Mouse (Mus musculus) embryo, embryonic 10.5 days (tissue): ENCODE measurements around the gene Kalrn.
A peak's percentile ranks its signal among the peaks of the same experiment; 100 is the strongest.

ENCODE experiments used
- DNase-seq: peaks from one replicate; pipeline ENCODE4 v3.0.0-alpha.2; 2015; ENCODE audit warnings: low spot score

The Kalrn gene

DNA sequence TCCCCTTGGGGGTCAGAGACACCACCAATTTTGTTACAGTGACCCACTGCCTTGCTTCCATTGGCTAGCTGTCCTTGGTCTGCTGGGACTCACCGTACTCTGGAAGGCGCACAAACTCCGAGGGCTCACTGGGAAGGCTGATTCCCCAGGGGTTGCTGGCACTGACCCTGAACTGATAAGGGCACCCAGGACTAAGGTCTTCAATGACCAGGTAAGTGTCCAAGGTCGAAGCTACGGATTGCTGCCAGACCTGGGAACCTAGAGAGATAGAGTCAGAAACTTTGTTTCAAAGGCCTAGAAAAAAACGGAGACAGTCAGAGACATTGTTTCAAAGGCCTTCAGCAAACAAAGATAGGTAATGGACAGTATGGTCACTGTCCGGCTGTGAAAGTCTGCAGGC lies 586.3 kb downstream of the Kalrn start:
- DNase-seq: no peak

DNA sequence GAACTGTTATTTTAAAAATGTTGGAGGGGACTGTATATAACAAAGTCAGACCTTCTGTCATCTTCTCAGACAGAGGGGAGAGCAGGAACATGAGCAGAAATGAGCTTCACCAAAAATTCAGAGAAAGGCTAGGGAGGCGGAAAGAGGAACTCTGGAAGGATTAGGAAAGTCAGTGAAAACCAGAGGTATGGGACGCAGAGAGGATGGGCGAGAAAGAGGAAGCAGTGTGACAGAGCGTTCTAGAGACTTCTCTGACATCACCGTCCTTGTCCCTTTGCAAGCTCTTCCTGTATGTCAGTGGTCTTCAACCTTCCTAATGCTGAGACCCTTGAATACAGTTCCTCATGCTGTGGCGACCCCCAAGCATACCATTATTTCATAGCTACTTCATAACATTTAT lies 588.0 kb downstream of the Kalrn start:
- DNase-seq: no peak

DNA sequence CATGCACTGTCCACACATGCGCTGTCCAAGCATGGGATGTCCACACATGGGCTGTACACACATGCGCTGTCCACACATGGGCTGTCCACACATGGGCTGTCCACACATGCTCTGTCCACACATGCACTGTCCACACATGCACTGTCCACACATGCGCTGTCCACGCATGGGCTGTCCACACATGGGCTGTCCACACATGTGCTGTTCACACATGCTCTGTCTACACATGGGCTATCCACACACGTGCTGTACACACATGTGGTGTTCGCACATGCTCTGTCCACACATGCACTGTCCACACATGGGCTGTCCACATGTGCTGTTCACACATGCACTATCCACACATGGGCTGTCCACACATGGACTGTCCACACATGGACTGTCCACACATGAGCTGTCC lies 589.6 kb downstream of the Kalrn start:
- DNase-seq: no peak

DNA sequence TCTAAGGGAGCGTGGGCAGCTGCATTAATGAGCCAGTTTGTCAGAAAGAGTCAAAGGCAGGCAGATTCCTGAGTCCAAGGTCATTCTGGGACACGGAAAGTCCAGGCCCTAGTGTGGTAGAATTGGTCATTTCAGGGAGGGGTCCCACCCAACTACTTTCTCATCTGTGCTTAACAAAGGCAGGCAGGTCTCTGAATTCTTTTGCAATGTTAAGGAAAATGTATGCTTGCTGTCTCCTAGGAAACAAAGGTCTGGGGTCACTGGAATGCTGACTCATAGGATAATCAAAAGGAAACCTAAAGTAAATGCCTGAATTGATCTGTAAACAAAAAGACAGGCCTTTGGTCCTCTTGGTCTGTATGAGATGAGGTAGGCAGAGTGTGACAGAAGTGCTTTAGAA lies 593.5 kb downstream of the Kalrn start:
- DNase-seq: peak; percentile 29

DNA sequence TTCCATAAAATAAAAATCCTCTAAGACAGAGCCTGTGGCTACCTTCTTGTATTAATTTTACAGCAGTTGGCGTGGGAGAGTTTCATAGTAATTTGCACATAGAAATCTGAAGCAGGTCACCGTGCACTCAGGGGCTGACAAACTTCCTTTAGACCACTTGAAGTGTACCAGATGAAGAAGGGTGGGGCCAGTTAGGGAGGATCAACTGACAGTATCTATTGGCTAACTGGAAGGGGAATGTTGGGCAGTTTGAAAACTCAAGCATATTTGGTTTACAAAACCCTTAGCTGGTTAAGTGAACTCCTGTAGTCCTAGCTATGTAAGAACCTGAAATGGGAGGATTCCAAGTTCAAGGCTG lies 606.1 kb downstream of the Kalrn start:
- DNase-seq: peak; percentile 41

DNA sequence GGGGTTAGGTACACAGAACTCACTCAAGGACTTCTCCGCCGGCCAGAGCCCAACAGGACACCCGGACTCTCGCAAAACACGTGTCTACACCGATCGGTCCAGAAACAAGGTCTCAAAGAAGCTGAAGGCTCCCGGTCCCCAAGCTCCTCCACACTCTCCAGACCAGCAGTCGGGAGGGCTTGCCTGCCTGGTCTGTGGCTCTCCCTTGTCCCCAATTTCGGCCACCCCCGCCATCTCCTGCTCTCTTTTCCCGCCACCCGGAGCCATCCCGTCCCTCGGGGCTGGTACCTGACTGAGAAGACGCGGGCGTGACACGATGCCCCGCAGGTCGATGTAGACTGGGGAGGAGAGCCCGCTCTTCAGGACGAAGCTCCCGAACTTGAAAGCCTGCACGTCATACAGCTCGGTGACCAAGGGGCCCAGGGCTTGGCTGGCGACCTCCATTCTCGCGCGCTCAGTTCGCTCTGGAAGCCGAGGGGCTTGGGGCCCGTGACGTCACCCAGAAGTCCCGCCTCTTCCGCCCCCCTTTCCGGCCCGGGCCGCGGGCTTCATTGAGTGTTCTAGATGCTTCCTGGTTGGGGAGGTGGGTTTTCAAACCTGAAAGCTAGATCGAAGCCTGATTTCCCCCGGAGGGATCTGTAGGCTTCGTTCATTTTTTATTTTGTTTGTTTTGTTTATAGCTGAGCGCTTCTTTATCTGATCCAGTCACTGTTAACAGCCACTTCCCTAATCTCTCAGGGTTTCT lies 606.6 kb downstream of the Kalrn start, which contains the start of gene Umps:
Gene Umps (minus strand): TSS at position 501 of the 745 bp plus-strand sequence.
- DNase-seq: peak; percentile 94

DNA sequence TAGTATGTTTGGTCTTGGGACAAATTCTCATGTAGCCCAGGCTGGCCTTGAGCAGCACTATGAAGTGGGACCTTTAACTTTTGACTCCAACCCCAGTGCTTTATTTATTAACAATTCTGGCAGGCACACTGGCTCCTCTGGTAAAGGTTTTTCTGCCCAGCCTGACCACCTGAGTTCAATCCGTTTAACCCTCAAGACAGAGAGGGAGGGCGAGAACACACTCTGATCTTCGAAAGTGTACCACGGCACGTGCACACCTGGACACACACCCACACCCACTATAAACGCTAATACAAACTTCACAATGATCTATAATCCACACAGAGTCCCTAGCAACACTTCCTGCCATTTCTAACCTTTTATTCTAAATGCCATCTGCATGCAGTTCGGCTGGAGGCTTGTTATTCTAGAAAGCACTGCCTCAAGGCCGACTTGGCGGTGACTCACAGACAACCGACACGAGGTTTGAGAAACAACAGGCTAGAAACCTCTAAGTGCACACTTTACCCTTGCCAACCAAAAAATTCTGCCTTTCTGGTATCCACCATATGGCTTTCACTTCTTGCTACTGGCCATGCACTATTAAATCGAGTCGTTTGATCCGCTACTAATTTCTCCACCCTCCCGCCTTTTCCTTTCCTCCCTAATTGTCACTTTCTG lies 607.3 kb downstream of the Kalrn start:
- DNase-seq: peak; percentile 48

DNA sequence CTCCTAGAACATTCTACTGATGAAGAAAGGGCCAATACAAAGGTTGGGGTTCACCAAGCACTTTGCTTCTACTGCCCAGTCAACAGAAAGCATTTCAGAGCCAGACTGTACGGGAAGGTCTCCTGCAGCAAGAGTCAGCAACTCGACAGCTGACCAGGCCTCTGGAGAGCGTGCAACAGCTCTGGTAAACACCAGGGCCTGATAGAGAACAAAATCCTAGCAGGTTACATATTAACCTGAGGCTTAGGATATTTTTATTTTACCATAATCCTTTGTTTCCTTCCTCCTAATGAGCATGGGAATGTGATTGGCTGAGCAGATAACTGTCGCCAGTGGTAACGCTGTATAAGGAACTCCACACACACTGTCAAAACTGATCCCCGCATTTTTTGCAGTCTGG lies 609.8 kb downstream of the Kalrn start:
- no peak for DNase-seq

DNA sequence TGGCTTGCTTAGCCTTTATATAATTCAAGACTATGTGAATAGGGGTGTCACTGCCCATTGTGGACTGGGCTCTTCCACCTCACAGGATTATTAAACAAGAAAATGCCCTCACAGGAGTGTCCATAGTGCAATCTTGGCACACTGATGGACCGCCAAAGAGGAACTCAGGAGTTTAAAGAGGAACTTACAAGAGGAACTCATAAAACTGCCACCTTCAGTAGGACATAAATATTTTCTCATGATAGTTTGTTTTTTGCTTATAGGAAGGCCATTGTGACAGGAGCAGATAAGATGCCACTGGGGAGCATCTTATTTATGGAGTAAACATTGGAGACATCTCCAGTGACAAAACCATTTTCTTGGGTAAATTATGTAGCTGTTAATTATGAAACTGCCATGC lies 618.5 kb downstream of the Kalrn start:
- no peak for DNase-seq

DNA sequence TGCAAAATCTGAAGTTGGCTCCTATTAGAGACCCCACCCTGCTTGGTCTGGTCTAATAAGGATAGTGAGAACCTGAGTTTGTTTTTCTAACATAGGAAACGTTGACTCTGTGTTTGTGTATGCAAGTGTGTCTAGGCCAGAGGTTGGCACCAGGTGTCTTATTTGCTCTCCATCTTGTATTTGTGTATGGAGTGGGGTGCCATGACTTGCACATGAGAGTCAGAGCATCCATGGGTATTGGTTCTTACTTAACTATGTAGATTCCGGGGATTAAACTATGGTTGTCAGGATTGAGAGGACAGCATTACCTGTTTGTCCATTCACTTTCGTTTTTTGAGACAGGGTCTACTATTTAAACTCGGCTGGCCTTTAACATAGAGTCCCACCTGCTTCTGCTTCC lies 620.3 kb downstream of the Kalrn start:
- DNase-seq: no peak

DNA sequence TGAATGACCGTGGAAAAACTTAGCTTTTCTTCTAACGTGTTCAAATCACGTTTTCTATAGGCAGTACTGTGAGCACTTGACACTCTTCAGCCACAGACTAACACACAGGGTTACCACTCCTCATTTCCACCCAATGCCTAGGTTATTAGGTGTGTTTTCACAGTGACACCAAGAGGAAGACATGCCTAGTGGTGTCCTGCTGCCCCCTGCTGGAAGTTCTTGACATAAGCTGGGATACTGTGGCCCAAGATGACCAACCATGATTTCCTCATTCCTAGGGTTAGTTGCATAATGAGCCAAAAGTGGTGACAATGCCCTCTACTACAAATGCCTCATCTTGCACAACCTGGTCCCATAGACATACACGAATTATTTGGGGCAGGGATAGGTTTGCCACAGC lies 622.5 kb downstream of the Kalrn start:
- DNase-seq: peak; percentile 92

DNA sequence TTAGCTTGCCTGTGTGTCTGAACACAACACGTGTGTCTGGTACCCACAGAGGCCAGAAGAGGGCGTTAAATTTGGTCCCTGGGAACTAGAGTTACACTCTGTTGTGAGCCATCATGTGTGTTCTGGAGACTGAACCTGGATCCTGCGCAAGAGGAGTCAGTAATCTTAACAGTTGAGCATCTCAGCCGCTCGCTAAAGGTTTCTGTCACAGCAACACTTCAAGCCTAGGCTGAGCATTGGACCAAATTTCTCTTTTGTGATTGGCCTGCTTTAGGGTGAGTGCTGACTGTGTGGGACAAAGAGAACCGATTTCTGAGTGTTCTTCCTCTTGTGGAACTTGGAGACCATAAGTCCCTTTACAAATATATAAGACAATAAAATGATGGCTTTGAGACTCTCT lies 622.9 kb downstream of the Kalrn start:
- DNase-seq: no peak

DNA sequence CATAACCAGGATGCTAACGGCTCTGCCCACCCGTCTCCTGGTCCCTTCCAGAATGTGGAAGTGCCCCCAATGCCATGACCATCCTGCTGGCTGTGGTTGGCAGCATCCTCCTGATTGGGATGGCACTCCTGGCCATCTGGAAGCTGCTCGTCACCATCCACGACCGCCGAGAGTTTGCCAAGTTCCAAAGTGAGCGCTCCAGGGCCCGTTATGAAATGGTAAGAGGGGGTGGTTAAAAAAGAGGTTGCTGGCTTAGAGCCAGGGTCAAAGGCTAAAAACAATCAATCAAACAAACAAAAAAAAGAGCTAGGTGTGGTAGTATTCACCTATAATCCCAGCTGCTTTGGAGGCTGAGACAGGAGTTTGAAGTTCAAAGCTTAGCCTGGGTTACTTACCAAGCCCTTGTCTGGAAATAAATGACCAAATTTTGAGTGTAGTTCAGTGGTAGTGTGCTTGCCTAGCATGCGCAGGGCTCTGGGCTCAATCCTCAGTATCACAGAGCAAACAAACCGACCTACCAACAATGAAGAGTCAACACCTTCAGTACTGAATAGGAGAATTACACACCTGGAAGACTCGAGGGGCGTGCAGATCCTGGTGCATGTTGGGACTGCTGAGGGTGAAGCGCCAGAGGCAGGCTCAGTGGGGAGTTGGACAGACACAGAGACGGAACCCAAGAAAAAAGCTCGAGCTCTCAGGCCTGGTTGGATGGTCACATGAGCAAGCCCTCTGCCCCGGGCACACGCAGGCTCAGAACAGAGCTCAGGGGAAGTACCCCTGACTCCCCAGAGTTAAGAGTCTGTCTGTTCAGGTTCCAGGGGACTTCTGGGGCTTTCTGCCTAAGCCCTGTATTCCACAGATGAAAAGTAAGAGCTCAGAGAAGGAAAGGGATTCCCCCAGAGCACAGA lies 625.4 kb downstream of the Kalrn start:
- no peak for DNase-seq

DNA sequence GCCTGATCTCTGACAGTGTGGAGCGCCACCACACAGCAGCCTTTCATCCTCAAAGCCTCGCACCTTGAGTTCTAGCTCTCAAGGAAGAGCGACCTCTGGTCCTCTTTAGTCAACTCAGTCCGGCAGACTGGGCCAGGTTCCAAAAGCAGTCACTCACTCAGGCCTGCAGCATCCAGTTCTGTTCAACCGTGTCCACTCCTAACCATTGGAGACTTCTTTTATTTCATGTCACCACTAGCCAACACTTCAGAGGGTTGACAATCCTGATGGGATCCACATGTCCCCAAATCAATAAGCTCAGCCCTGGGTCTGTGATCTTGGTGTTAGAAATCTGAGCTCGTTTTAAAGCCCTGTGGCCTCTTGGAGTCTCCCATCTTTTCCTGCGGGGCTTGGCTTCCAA lies 627.3 kb downstream of the Kalrn start:
- DNase-seq: no peak

DNA sequence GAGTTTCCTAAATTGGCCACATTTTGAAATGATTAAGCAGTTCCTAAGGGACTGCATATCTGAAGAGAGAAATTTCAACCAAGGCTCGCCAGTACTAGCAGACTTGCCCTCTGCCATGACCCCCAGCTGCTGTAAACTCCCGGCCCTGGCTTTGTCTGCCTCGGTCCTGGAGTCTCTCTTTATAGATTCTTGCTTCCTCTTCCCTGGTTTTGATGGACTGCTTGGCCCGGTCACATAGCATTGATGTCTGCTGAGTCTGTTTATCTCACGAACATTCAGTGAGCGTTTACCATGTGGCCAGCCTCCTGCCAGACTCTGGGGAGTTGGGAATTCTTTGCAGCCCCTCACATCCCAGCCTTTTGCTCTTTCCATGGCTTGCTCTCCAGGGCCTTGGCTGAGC lies 628.6 kb downstream of the Kalrn start:
- peak; percentile 74 for DNase-seq

DNA sequence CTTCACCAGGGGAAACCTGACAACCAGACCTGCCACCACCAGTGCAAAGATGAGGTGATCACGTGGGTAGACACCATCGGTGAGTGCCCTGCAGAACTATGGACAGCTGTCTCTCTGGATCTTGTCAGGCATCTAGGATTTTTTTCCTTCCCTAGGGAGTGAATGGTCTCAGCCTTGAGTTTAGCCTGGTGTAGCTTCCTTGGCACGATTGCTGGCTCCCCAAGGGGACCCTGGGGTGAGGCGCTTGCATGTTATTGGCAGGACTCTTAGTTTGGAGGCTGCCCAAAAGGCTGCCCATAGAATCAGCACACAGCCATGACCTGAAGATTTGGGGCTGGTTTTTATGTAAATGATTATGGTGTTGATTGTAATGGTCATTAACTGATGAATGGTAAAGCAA lies 629.2 kb downstream of the Kalrn start:
- no peak for DNase-seq

DNA sequence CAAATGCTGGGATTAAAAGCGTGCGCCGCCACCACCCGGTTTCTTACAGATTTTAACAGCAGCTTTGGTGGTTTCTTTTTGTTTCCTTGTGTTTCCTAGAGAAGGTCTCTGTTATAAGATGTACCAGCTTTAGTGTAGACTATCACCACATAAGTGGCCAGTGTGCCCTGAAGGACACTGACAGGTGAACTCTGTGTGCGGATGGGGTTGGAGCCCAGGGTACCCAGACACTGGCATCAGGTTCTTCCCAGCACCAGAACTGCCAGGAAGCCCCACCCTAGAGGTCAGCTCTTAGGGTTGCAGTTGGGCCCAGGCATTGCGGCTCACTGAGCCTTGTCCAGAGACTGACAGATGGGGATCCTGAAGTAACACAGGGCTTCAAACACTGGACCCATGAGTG lies 629.9 kb downstream of the Kalrn start:
- DNase-seq: no peak

DNA sequence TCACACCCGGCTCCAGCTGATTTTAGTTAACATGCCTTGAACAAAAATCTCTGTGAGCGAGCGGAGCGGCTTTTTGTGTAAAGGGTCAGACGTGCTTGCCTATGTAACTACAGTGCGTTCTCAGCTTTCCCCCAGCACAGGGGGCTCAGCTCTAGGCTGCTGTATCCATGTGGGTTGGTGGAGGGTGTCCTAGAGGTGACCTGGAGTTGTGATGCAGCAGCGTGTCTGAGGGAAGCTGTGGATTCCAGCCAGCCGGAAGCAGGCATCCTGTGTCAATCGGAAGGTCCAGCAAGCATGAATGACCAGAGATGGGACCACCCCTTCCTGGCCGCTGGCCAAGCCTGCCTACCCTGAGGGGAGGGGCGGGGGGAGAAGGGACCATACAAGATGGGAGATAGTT lies 631.0 kb downstream of the Kalrn start:
- DNase-seq: peak; percentile 48

DNA sequence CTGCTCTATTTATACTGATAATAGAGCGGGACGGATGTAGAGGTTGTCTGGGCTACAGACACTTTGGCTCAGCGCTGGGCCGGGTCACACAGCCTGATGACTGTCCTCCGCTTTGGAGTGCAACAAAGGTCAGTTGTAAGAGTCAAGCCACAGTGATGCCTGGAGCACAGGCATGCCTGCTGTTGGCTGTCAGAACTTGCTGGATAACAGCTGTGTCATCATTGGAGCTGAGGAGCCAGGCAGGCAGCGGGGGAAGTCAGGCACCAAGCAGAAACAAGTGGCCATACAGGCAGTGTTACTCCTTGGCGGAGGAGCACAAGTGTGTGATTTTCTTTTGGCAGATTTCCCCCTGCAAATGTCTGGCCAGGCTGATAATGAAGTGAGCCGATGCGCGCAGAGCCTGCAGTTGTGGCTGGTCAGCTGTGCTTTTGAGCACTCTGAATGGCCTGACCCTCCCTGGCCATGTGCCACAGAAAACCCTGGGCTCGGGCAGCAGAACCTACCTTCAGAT lies 632.0 kb downstream of the Kalrn start:
- DNase-seq: peak; percentile 60

DNA sequence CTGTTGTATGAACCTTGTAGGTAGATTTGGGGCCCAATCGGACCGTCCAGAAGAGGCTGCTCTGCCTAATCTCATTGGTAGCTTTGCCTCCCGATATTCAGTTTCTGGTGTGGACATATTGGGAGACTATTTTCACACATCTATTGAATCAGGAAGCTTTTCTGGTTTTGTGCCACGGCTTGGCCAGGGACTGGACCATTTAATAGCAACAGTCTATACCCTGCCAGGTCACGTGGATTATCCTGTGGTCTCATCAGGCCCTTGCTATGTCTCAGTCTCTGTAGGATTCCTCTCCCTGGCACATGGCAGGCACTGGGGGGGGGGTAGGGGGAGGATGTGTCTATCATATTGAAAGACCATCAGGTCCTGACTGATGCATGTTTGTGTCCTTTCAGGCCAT lies 633.2 kb downstream of the Kalrn start:
- no peak for DNase-seq

DNA sequence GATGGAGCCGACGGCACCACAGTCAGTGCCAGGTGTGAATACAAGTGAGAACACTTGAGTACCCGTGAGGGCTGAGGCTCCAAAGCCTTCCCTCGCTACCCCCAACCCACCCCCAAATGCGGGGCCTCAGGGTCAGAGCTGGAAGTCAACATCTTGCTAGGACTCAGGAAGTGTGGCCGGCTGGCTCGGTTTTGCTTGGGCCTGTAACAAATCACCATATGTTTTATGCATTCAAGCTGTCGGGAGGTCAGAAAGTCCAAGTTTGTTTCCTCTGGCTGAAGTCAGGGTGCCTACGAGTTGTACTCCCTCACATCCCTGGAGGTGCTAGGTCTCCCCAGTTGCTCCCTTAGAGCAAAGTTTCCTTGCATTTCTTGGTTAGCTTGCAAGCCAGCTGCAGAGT lies 633.7 kb downstream of the Kalrn start:
- peak; percentile 65 for DNase-seq

DNA sequence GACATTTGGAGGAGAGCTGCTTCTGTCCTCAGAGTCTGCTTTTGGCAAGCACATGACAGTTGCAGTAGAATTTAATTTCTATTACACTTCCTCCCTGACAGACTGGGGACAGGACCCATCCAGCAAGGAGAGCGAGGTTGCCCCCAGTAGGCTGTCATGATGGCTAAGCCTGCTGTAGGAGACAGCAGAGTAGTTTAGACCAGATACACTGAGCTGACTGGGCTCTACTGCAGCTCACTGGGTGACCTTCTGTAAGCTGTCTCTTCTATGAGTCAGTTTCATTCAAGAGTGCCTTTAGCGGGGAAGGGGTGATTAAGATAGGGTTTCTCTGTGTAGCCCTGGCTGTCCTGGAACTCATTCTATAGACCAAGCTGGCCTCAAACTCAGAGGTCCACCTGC lies 634.2 kb downstream of the Kalrn start:
- no peak for DNase-seq
